Mouse (Mus musculus): ENCODE measurements around the gene Brat1.

Brat1 gene

GRCm38 (mm10) chr5:140701661-140702060, 3.1 kb upstream of the Brat1 start:
- DNase-seq (ENCODE audit: low read depth, low spot score), result peak; percentile 66

GRCm38 (mm10) chr5:140702103-140702513, 2.7 kb upstream of the Brat1 start, which contains the start of gene Iqce:
Gene Iqce (minus strand): TSS chr5:140702378.
- DNase-seq (ENCODE audit: low read depth, low spot score), result peak; percentile 94

GRCm38 (mm10) chr5:140702618-140703175, 2.1 kb upstream of the Brat1 start:
- peak; percentile 53 for DNase-seq (ENCODE audit: low read depth, low spot score)

- peak; percentile 49 for DNase-seq (ENCODE audit: low read depth, low spot score)
Measured at GRCm38 (mm10) chr5:140703480-140704377, 1.1 kb upstream of the Brat1 start.

GRCm38 (mm10) chr5:140705501-140706171, 825 bp downstream of the Brat1 start:
- peak; percentile 50 for DNase-seq (ENCODE audit: low read depth, low spot score)

- no peak for DNase-seq (ENCODE audit: low read depth, low spot score)
Measured at GRCm38 (mm10) chr5:140710315-140710714, 5.5 kb downstream of the Brat1 start.

GRCm38 (mm10) chr5:140711040-140711439, 6.2 kb downstream of the Brat1 start:
- DNase-seq (ENCODE audit: low read depth, low spot score), result peak; percentile 22

- DNase-seq (ENCODE audit: low read depth, low spot score), result no peak
Measured at GRCm38 (mm10) chr5:140720773-140721172, 16.0 kb downstream of the Brat1 start.

GRCm38 (mm10) chr5:140722121-140722520, 17.3 kb downstream of the Brat1 start:
- DNase-seq (ENCODE audit: low read depth, low spot score), result no peak

- no peak for DNase-seq (ENCODE audit: low read depth, low spot score)
Measured at GRCm38 (mm10) chr5:140723822-140724221, 19.0 kb downstream of the Brat1 start, which contains the start of gene Amz1. Gene Amz1 (plus strand): TSS chr5:140724127.

GRCm38 (mm10) chr5:140726062-140726839, 21.4 kb downstream of the Brat1 start:
- DNase-seq (ENCODE audit: low read depth, low spot score), result no peak

GRCm38 (mm10) chr5:140726946-140727740, 22.3 kb downstream of the Brat1 start:
- DNase-seq (ENCODE audit: low read depth, low spot score), result no peak

GRCm38 (mm10) chr5:140731040-140731797, 26.4 kb downstream of the Brat1 start:
- DNase-seq (ENCODE audit: low read depth, low spot score), result no peak

- peak; percentile 47 for DNase-seq (ENCODE audit: low read depth, low spot score)
Measured at GRCm38 (mm10) chr5:140732195-140732594, 27.4 kb downstream of the Brat1 start.

- no peak for DNase-seq (ENCODE audit: low read depth, low spot score)
Measured at GRCm38 (mm10) chr5:140733336-140733735, 28.5 kb downstream of the Brat1 start.

GRCm38 (mm10) chr5:140735297-140735696, 30.5 kb downstream of the Brat1 start:
- no peak for DNase-seq (ENCODE audit: low read depth, low spot score)

- DNase-seq (ENCODE audit: low read depth, low spot score), result no peak
Measured at GRCm38 (mm10) chr5:140736166-140736565, 31.4 kb downstream of the Brat1 start.

GRCm38 (mm10) chr5:140739813-140740212, 35.0 kb downstream of the Brat1 start:
- no peak for DNase-seq (ENCODE audit: low read depth, low spot score)

GRCm38 (mm10) chr5:140741040-140741439, 36.2 kb downstream of the Brat1 start:
- no peak for DNase-seq (ENCODE audit: low read depth, low spot score)

GRCm38 (mm10) chr5:140741877-140742276, 37.1 kb downstream of the Brat1 start:
- peak; percentile 59 for DNase-seq (ENCODE audit: low read depth, low spot score)
